In the genomic region with DNA sequence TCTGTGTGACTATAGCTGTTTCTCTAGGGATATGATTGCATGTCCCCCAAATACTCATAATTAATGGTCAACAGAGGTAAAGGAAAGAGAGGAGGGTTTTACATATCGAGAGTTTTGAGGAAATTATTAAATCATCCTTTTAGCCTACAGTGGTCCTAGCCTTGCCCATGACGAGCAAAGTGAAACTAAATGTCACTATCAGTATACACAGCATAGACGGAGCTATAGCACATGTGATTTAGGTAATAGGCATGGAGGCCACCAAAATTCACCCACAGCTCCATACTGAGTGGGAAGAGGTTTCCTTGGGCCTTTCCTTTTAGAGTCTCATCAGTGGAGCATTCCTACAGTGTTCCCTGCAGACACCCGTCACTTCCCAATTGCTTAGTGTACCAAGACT, we compare ENCODE assay signal across 29 mouse cellular contexts. TPM values are rescaled to one million over a fixed set of nuclear protein-coding genes. Genes with fewer than 3 reads are reported as not detected.
A peak's percentile ranks its signal among the peaks of the same experiment; 100 is the strongest.
DNase-seq lines count a peak whose midpoint lies in the region; ATAC-seq and TF ChIP-seq lines count a peak whose summit lies in the region.
"Had no signal": no experiment of that assay in that cellular context is flagged by ENCODE, and none has a peak within 500 bp of the region (broad histone marks: within the 10 kb centered on the region; RNA-seq: fewer than 3 reads in every experiment).

No protein-coding gene starts in this region.

- H3K9me3 ChIP-seq in G1E (replicated peaks) = no peaks in the 10 kb centered on the region
- H3K9me3 ChIP-seq in megakaryocyte, embryonic 14.5 days = no peaks in the 10 kb centered on the region
- no peaks in the 10 kb centered on the region for H3K9me3 ChIP-seq in hindbrain, embryonic 12.5 days (replicated peaks)
- H3K9me3 ChIP-seq: embryonic facial prominence, embryonic 12.5 days; embryonic facial prominence, embryonic 15.5 days; forebrain, embryonic 12.5 days; forebrain, embryonic 15.5 days; heart, embryonic 10.5 days; heart, embryonic 13.5 days; hindbrain, embryonic 13.5 days had no signal

- peaks cover 6% of the 10 kb centered on the region for H3K4me1 ChIP-seq in G1E (ENCODE audit: insufficient read depth, low read depth, low read length)
- peaks cover 9% of the 10 kb centered on the region for H3K4me1 ChIP-seq in megakaryocyte, embryonic 14.5 days
- no peaks in the 10 kb centered on the region for H3K4me1 ChIP-seq in hindbrain, embryonic 12.5 days
- H3K4me1 ChIP-seq: embryonic facial prominence, embryonic 12.5 days; embryonic facial prominence, embryonic 15.5 days; forebrain, embryonic 12.5 days; forebrain, embryonic 15.5 days; heart, embryonic 10.5 days; heart, embryonic 13.5 days; hindbrain, embryonic 13.5 days had no signal

- ATAC-seq in G1E (ENCODE audit: extremely low read depth, insufficient number of reproducible peaks, low FRiP score, poor library complexity, severe bottlenecking) = 0 out of 2 replicates have a peak, but pooled peaks have one; percentile 38
- peak; percentile 48; the same call in 1 of the 2 replicates for ATAC-seq in erythroid progenitor cell, adult 5-6 weeks (replicated peaks; ENCODE audit: low FRiP score, poor library complexity, severe bottlenecking)
- ATAC-seq in hindbrain, embryonic 12.5 days (ENCODE audit: low FRiP score) = no peak
- ATAC-seq: activated CD4-positive, CD25-positive, alpha-beta regulatory T cell, adult 4 months; forebrain, embryonic 15.5 days; hindbrain, embryonic 16.5 days; inflammation-experienced regulatory T-cells, adult 6 months; intestine, embryonic 16.5 days had no signal

- H3K36me3 ChIP-seq in G1E (replicated peaks) = no peaks in the 10 kb centered on the region
- H3K36me3 ChIP-seq in megakaryocyte, embryonic 14.5 days (replicated peaks; ENCODE audit: low read length) = no peaks in the 10 kb centered on the region
- H3K36me3 ChIP-seq in myocyte (ENCODE audit: control insufficient read depth, insufficient read depth) = no peaks in the 10 kb centered on the region
- no peaks in the 10 kb centered on the region for H3K36me3 ChIP-seq in hindbrain, embryonic 12.5 days
- H3K36me3 ChIP-seq: embryonic facial prominence, embryonic 12.5 days; embryonic facial prominence, embryonic 15.5 days; forebrain, embryonic 12.5 days; forebrain, embryonic 15.5 days; heart, embryonic 10.5 days; heart, embryonic 13.5 days; hindbrain, embryonic 13.5 days had no signal

- no peaks in the 10 kb centered on the region for H3K27me3 ChIP-seq in G1E (ENCODE audit: insufficient read depth, low read length)
- H3K27me3 ChIP-seq in megakaryocyte, embryonic 14.5 days (replicated peaks) = no peaks in the 10 kb centered on the region
- H3K27me3 ChIP-seq in myocyte (ENCODE audit: control insufficient read depth, insufficient read depth, insufficient read length) = no peaks in the 10 kb centered on the region
- no peaks in the 10 kb centered on the region for H3K27me3 ChIP-seq in hindbrain, embryonic 12.5 days
- H3K27me3 ChIP-seq: embryonic facial prominence, embryonic 12.5 days; embryonic facial prominence, embryonic 15.5 days; forebrain, embryonic 12.5 days; forebrain, embryonic 15.5 days; heart, embryonic 13.5 days; hindbrain, embryonic 13.5 days had no signal

- no peak for DNase-seq in G1E (ENCODE audit: low spot score)
- no peak for DNase-seq in adrenal gland, postnatal 4 days (ENCODE audit: low spot score in 2 of 2)
- no peak for DNase-seq in right cerebral cortex, postnatal 14 days
- no peak for DNase-seq in left cerebral cortex, postnatal 36 days (ENCODE audit: low spot score in 2 of 2)
- DNase-seq: adrenal gland, adult 8-10 months; adrenal gland, postnatal 25 days; cerebellum, adult 11 months; cerebellum, adult 8-10 months; cerebellum, postnatal 10 days; gastrocnemius, postnatal 25 days; heart, adult 2 months; heart, postnatal 14 days; heart, postnatal 4 days had no signal

- no peaks in the 10 kb centered on the region for H3K79me2 ChIP-seq in myocyte (ENCODE audit: control insufficient read depth, insufficient read depth)

- peak overlapping the region; percentile 15 for H3K4me2 ChIP-seq in myocyte (ENCODE audit: low read depth)
- no peak overlapping the region for H3K4me2 ChIP-seq in hindbrain, embryonic 12.5 days (replicated peaks)
- H3K4me2 ChIP-seq: embryonic facial prominence, embryonic 12.5 days; embryonic facial prominence, embryonic 15.5 days; forebrain, embryonic 12.5 days; forebrain, embryonic 15.5 days; heart, embryonic 13.5 days; hindbrain, embryonic 13.5 days had no signal

- TF ChIP-seq POLR2A in myocyte (IDR thresholded peaks at IDR 0.05; ENCODE audit: insufficient read length, low read depth) = no peak

- no peak overlapping the region for H3K27ac ChIP-seq in hindbrain, embryonic 12.5 days
- H3K27ac ChIP-seq: embryonic facial prominence, embryonic 12.5 days; embryonic facial prominence, embryonic 15.5 days; forebrain, embryonic 12.5 days; forebrain, embryonic 15.5 days; heart, adult 2 months; heart, embryonic 10.5 days; heart, embryonic 13.5 days; hindbrain, embryonic 13.5 days had no signal

- peak overlapping the region; percentile 41; the same call in 1 of the 2 replicates for H3K4me3 ChIP-seq in G1E (ENCODE audit: low read depth, low read length)
- peak overlapping the region; percentile 44 for H3K4me3 ChIP-seq in megakaryocyte, embryonic 14.5 days (replicated peaks)
- no peak overlapping the region for H3K4me3 ChIP-seq in myocyte
- H3K4me3 ChIP-seq in hindbrain, embryonic 12.5 days = no peak overlapping the region
- H3K4me3 ChIP-seq: embryonic facial prominence, embryonic 12.5 days; embryonic facial prominence, embryonic 15.5 days; forebrain, embryonic 12.5 days; forebrain, embryonic 15.5 days; heart, adult 2 months; heart, embryonic 10.5 days; heart, embryonic 13.5 days; hindbrain, embryonic 13.5 days had no signal

- H3ac ChIP-seq in myocyte (ENCODE audit: control insufficient read depth, insufficient read length) = no peak overlapping the region

- no peak overlapping the region for H3K9ac ChIP-seq in hindbrain, embryonic 12.5 days
- H3K9ac ChIP-seq: embryonic facial prominence, embryonic 12.5 days; embryonic facial prominence, embryonic 15.5 days; forebrain, embryonic 12.5 days; forebrain, embryonic 15.5 days; heart, embryonic 13.5 days; hindbrain, embryonic 13.5 days had no signal

- intact Hi-C loops in left cerebral cortex, postnatal 36 days (cut with DNase I) = no loop called here

- TF ChIP-seq CTCF in G1E (IDR thresholded peaks at IDR 0.05; ENCODE audit: low read depth, low read length) = no peak

- WGBS in hindbrain, embryonic 12.5 days = 87% methylated on average over 4 of the region's 4 CpGs

TF ChIP-seq in myocyte, 11 proteins besides CTCF, POLR2A, EP300 and RAD21:
- TF ChIP-seq MAX (IDR thresholded peaks at IDR 0.05; ENCODE audit: low read depth) (no peak), CEBPB (IDR thresholded peaks at IDR 0.05; ENCODE audit: insufficient read depth, poor library complexity, severe bottlenecking) (no peak), USF1 (IDR thresholded peaks at IDR 0.05; ENCODE audit: low read depth) (no peak), REST (IDR thresholded peaks at IDR 0.05; ENCODE audit: insufficient read depth, insufficient read length) (no peak), TCF12 (IDR thresholded peaks at IDR 0.05; ENCODE audit: insufficient read depth, poor library complexity, severe bottlenecking) (no peak), TCF3 (IDR thresholded peaks at IDR 0.05; ENCODE audit: insufficient read length, low read depth) (no peak), E2F4 (IDR thresholded peaks at IDR 0.05; ENCODE audit: insufficient read depth) (no peak)

RNA-seq across cellular contexts. Expression of a gene that starts 15.7 kb away (rescaled TPM):
- total RNA-seq in G1E (2014; fragmentation: Nextera tagmentation) = not detected in 2 replicates
- 0.06 and 0.33 TPM in 2 replicates for total RNA-seq in G1E (2017)
- not detected in 2 replicates for polyA plus RNA-seq in G1E (2012)
- total RNA-seq in erythroid progenitor cell, adult 5-6 weeks (2015; ENCODE audit: low replicate concordance) = 0.36 and 8.0 TPM in 2 replicates
- total RNA-seq in erythroid progenitor cell, adult 5-6 weeks (2017; ENCODE audit: low replicate concordance) = 3.7 and 3.9 TPM in 2 replicates
- 0.64 and 2.2 TPM in 2 replicates for polyA plus RNA-seq in megakaryocyte, embryonic 14.5 days (2012; ENCODE audit: insufficient read depth, low replicate concordance)
- polyA plus RNA-seq in myocyte (2012; fragmentation: generic; extraction: Trizol) = 3.4 TPM
- total RNA-seq in adrenal gland, postnatal 4 days (2021) = 10 to 100 TPM; 12.4 to 13.1 TPM
- polyA plus RNA-seq in hindbrain, embryonic 12.5 days (2016; fragmentation: Nextera tagmentation; extraction: Ambion mirVana) = 2.3 and 2.7 TPM in 2 replicates
- 1 to 10 TPM; 1.3 to 1.8 TPM for total RNA-seq in left cerebral cortex, postnatal 36 days (2021)
- total RNA-seq: granulocyte monocyte progenitor cell, adult 5-6 weeks had no signal

Comparison
In these comparisons a context has a peak if more than half of its experiments do, and no peak if none do; other contexts are left out.
1. H3K4me3 ChIP-seq: peak in G1E (single experiment) and megakaryocyte, embryonic 14.5 days (single experiment); none in myocyte (single experiment) and hindbrain, embryonic 12.5 days (single experiment).